In the genomic region with DNA sequence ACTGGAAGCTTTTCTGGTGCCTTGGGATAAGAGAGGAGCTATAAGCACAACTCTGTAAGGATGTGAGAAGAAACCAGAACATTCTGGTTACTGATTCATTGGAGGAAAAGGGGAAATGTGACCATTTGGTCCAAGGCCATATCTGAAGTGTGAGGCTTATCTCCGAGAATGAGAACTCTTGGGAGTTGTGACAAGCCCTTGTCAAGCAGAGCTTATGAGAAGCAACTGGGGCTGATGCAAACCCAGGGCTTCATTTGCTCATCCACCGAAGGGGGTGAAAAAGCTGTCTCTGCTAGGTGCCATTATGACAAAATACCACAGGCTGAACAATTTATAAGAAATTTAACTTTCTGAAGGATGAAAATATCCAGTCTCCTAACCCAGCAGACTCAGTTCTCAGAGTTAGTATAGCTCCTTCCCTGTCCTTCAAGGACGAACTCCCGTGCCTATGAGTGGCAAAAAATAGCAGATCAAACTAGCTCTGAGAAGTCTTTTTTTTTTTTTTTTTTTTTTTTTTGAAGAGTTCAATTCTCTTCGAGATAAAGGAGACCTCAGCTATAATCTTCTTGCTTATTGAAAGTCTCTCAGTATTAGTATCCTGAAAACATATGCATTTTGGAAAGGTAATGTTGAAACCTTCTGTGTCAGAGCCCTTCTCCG, we compare ENCODE assay signal across 22 mouse cellular contexts.
DNase-seq lines count a peak whose midpoint lies in the region; ATAC-seq and TF ChIP-seq lines count a peak whose summit lies in the region.
"Had no signal": no experiment of that assay in that cellular context is flagged by ENCODE, and none has a peak within 500 bp of the region (broad histone marks: within the 10 kb centered on the region; RNA-seq: fewer than 3 reads in every experiment).

No protein-coding gene starts in this region.

- no peaks in the 10 kb centered on the region for H3K36me3 ChIP-seq in lung, embryonic 14.5 days (ENCODE audit: insufficient read depth)
- H3K36me3 ChIP-seq in CH12.LX (replicated peaks in 1 of 2; ENCODE audit: control insufficient read depth in 1 of 2, insufficient read depth in 1 of 2, low read length in 1 of 2): no peaks in the 10 kb centered on the region
- H3K36me3 ChIP-seq in forebrain, embryonic 13.5 days (ENCODE audit: poor library complexity, severe bottlenecking): no peaks in the 10 kb centered on the region
- H3K36me3 ChIP-seq: embryonic facial prominence, embryonic 12.5 days; embryonic facial prominence, embryonic 15.5 days; forebrain, embryonic 15.5 days; heart, embryonic 10.5 days; hindbrain, embryonic 13.5 days; intestine, embryonic 15.5 days had no signal

- dilution Hi-C loops in CH12.LX (cut with MboI; ENCODE audit: extremely low pct_ligation_motif_present, extremely low pct_unique_long_range_greater_than_20kb, low sequenced_read_pairs): no loop called here

- peak; percentile 22 for DNase-seq in lung, embryonic 14.5 days
- no peak for DNase-seq in lung, adult 2 months
- DNase-seq in CH12.LX (ENCODE audit: extremely low read depth) (peak; percentile 33), MEL-GATA-1-ER (ENCODE audit: extremely low read depth, low read depth) (peak; percentile 59)
- no peak for DNase-seq in right cerebral cortex, postnatal 14 days
- DNase-seq: adrenal gland, postnatal 10 days; adrenal gland, postnatal 36 days; B cell, adult 2 months; cerebellum, adult 18-20 months; cerebellum, adult 9-10 months; cerebellum, postnatal 25 days; gastrocnemius, postnatal 25 days; heart, adult 2 months had no signal

- in situ Hi-C loops in CH12.LX (cut with MboI; ENCODE audit: low pct_ligation_motif_present, low pct_unique_long_range_greater_than_20kb, low sequenced_read_pairs): no loop called here

- no peak overlapping the region for H3K4me3 ChIP-seq in lung, embryonic 14.5 days (ENCODE audit: low read depth, low read length)
- no peak overlapping the region for H3K4me3 ChIP-seq in lung, adult 2 months (replicated peaks; ENCODE audit: extremely low read depth, low read depth, low read length)
- H3K4me3 ChIP-seq in CH12.LX (replicated peaks in 1 of 3; ENCODE audit: low read depth in 2 of 3, low read length in 2 of 3, poor library complexity in 1 of 3): no peak overlapping the region
- no peak overlapping the region for H3K4me3 ChIP-seq in forebrain, embryonic 13.5 days
- H3K4me3 ChIP-seq: embryonic facial prominence, embryonic 12.5 days; embryonic facial prominence, embryonic 15.5 days; forebrain, embryonic 15.5 days; heart, adult 2 months; heart, embryonic 10.5 days; hindbrain, embryonic 13.5 days; intestine, embryonic 15.5 days had no signal

- no peaks in the 10 kb centered on the region for H3K79me2 ChIP-seq in CH12.LX (replicated peaks; ENCODE audit: control insufficient read depth, extremely low read depth, insufficient read depth, poor library complexity, severe bottlenecking)

- no peaks in the 10 kb centered on the region for H3K27me3 ChIP-seq in lung, embryonic 14.5 days (ENCODE audit: insufficient read depth, low read length)
- H3K27me3 ChIP-seq in CH12.LX (replicated peaks): no peaks in the 10 kb centered on the region
- no peaks in the 10 kb centered on the region for H3K27me3 ChIP-seq in forebrain, embryonic 13.5 days
- H3K27me3 ChIP-seq: embryonic facial prominence, embryonic 12.5 days; embryonic facial prominence, embryonic 15.5 days; forebrain, embryonic 15.5 days; hindbrain, embryonic 13.5 days; intestine, embryonic 15.5 days; Patski had no signal

- H3K9ac ChIP-seq in lung, embryonic 14.5 days: no peak overlapping the region
- no peak overlapping the region for H3K9ac ChIP-seq in CH12.LX (ENCODE audit: insufficient read depth, low read depth)
- H3K9ac ChIP-seq in forebrain, embryonic 13.5 days: no peak overlapping the region
- H3K9ac ChIP-seq: embryonic facial prominence, embryonic 12.5 days; embryonic facial prominence, embryonic 15.5 days; forebrain, embryonic 15.5 days; hindbrain, embryonic 13.5 days; intestine, embryonic 15.5 days had no signal

- no peak for TF ChIP-seq RAD21 in CH12.LX (IDR thresholded peaks at IDR 0.05; ENCODE audit: low read depth, low read length)

- no peak for TF ChIP-seq EP300 in CH12.LX (IDR thresholded peaks at IDR 0.05; ENCODE audit: low read length)

- no peak overlapping the region for H3K27ac ChIP-seq in lung, embryonic 14.5 days (ENCODE audit: low read depth)
- H3K27ac ChIP-seq in CH12.LX (ENCODE audit: insufficient read depth, low read depth): no peak overlapping the region
- H3K27ac ChIP-seq in forebrain, embryonic 13.5 days: no peak overlapping the region
- H3K27ac ChIP-seq: embryonic facial prominence, embryonic 12.5 days; embryonic facial prominence, embryonic 15.5 days; forebrain, embryonic 15.5 days; heart, adult 2 months; heart, embryonic 10.5 days; hindbrain, embryonic 13.5 days; intestine, embryonic 15.5 days had no signal

- WGBS in lung, embryonic 14.5 days: 49% methylated on average over 6 of the region's 6 CpGs
- whole genome bisulfite sequencing in lung, adult 2 months: 51% methylated on average over 6 of the region's 6 CpGs
- 89% methylated on average over 6 of the region's 6 CpGs for WGBS in forebrain, embryonic 13.5 days

- TF ChIP-seq CTCF in lung, embryonic 14.5 days (IDR thresholded peaks at IDR 0.05; ENCODE audit: low read depth): no peak
- no peak for TF ChIP-seq CTCF in lung, adult 2 months (IDR thresholded peaks at IDR 0.05; ENCODE audit: insufficient read depth, low read length)
- no peak for TF ChIP-seq CTCF in CH12.LX (conservative IDR thresholded peaks at IDR 0.05 in 1 of 2, IDR thresholded peaks at IDR 0.05 in 1 of 2; ENCODE audit: low read depth in 2 of 2, low read length in 2 of 2)

- no peaks in the 10 kb centered on the region for H3K9me3 ChIP-seq in lung, embryonic 14.5 days (ENCODE audit: low read depth, low read length)
- H3K9me3 ChIP-seq in CH12.LX (replicated peaks; ENCODE audit: low read length): no peaks in the 10 kb centered on the region
- H3K9me3 ChIP-seq in forebrain, embryonic 13.5 days (replicated peaks): no peaks in the 10 kb centered on the region
- H3K9me3 ChIP-seq: embryonic facial prominence, embryonic 12.5 days; embryonic facial prominence, embryonic 15.5 days; forebrain, embryonic 15.5 days; heart, embryonic 10.5 days; hindbrain, embryonic 13.5 days; intestine, embryonic 15.5 days had no signal

- ATAC-seq in lung, embryonic 14.5 days (ENCODE audit: insufficient read depth): no peak
- no peak for ATAC-seq in forebrain, embryonic 13.5 days
- ATAC-seq: forebrain, embryonic 15.5 days; hindbrain, embryonic 16.5 days; intestine, embryonic 15.5 days; Patski had no signal

- TF ChIP-seq POLR2A in lung, adult 2 months (IDR thresholded peaks at IDR 0.05; ENCODE audit: borderline replicate concordance, extremely low read depth, low read depth, low read length): no peak
- no peak for TF ChIP-seq POLR2A in CH12.LX (IDR thresholded peaks at IDR 0.05; ENCODE audit: low read depth, low read length)

- H3K4me2 ChIP-seq in lung, embryonic 14.5 days: no peak overlapping the region
- no peak overlapping the region for H3K4me2 ChIP-seq in CH12.LX (ENCODE audit: insufficient read depth, low read depth, poor library complexity, severe bottlenecking)
- no peak overlapping the region for H3K4me2 ChIP-seq in forebrain, embryonic 13.5 days
- H3K4me2 ChIP-seq: embryonic facial prominence, embryonic 12.5 days; embryonic facial prominence, embryonic 15.5 days; forebrain, embryonic 15.5 days; hindbrain, embryonic 13.5 days; intestine, embryonic 15.5 days had no signal

- no peaks in the 10 kb centered on the region for H3K4me1 ChIP-seq in lung, embryonic 14.5 days (ENCODE audit: insufficient read depth)
- no peaks in the 10 kb centered on the region for H3K4me1 ChIP-seq in lung, adult 2 months (ENCODE audit: control insufficient read depth, insufficient read depth, low read length)
- peaks cover 0 to 24% of the 10 kb centered on the region in 2 experiments; a peak in 2 of 4 replicates for H3K4me1 ChIP-seq in CH12.LX (ENCODE audit: control insufficient read depth in 1 of 2, insufficient read depth in 2 of 2)
- no peaks in the 10 kb centered on the region for H3K4me1 ChIP-seq in forebrain, embryonic 13.5 days
- H3K4me1 ChIP-seq: embryonic facial prominence, embryonic 12.5 days; embryonic facial prominence, embryonic 15.5 days; forebrain, embryonic 15.5 days; hindbrain, embryonic 13.5 days; intestine, embryonic 15.5 days had no signal

TF ChIP-seq in CH12.LX, 34 proteins besides CTCF, POLR2A, EP300 and RAD21:
- TF ChIP-seq MAX (IDR thresholded peaks at IDR 0.05; ENCODE audit: low read length) (no peak), UBTF (IDR thresholded peaks at IDR 0.05; ENCODE audit: low read depth, low read length) (no peak), ZNF384 (IDR thresholded peaks at IDR 0.05; ENCODE audit: low read depth, low read length) (peak; percentile 28; the same call in 1 of the 2 replicates), NELFE (IDR thresholded peaks at IDR 0.05; ENCODE audit: low read depth, low read length) (no peak)

Comparison
In these comparisons a context has a peak if more than half of its experiments do, and no peak if none do; other contexts are left out.
1. DNase-seq: peak in lung, embryonic 14.5 days (single experiment), CH12.LX (single experiment) and MEL-GATA-1-ER (single experiment); none in lung, adult 2 months (single experiment) and right cerebral cortex, postnatal 14 days (single experiment).